Mouse (Mus musculus): ENCODE results near the gene Atg4a. TPM values are rescaled to one million over a fixed set of nuclear protein-coding genes. Genes with fewer than 3 reads are reported as not detected.

Gene Atg4a
- total and polyA plus RNA-seq, 3 experiments = 15.7 to 55.7 (median 22.5) TPM

DNA sequence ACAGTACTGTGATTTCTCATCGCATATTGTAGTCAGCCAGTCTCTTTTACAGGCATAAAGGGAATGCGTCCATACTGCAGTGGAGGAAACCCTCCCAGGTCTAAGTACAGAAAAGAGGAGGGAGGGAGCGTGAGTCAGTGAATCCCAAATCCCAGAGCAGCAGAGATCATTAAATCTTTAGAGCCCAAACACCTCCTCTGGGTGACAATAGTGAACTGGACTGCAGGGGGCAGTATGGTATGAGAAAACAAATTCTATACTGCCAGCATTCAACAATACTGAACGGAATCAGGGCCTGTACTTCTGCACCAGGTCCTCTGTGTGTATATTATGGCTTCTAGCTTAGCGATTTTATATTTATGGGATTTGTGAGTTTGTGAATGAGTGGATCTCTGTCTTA is 256.1 kb downstream of the Atg4a start:
- Histone ChIP-seq H3K4me1 (ENCODE audit: control insufficient read depth in 1 of 2, insufficient read depth in 2 of 2) (no peaks in the 10 kb centered on the region), H3K4me2 (ENCODE audit: insufficient read depth, low read depth, poor library complexity, severe bottlenecking) (no peak overlapping the region), H3K4me3 (replicated peaks in 1 of 3; ENCODE audit: low read depth in 2 of 3, low read length in 2 of 3, poor library complexity in 1 of 3) (no peak overlapping the region), H3K27ac (ENCODE audit: insufficient read depth, low read depth) (no peak overlapping the region), H3K79me2 (replicated peaks; ENCODE audit: control insufficient read depth, extremely low read depth, insufficient read depth, poor library complexity, severe bottlenecking) (no peaks in the 10 kb centered on the region), H3K36me3 (replicated peaks in 1 of 2; ENCODE audit: control insufficient read depth in 1 of 2, insufficient read depth in 1 of 2, low read length in 1 of 2) (no peaks in the 10 kb centered on the region), H3K9ac (ENCODE audit: insufficient read depth, low read depth) (no peak overlapping the region), H3K27me3 (replicated peaks) (no peaks in the 10 kb centered on the region), H3K9me3 (replicated peaks; ENCODE audit: low read length) (no peaks in the 10 kb centered on the region)
- DNase-seq (ENCODE audit: extremely low read depth) = peak; percentile 34
- dilution Hi-C loops (cut with MboI; ENCODE audit: extremely low pct_ligation_motif_present, extremely low pct_unique_long_range_greater_than_20kb, low sequenced_read_pairs) = no loop called here
- in situ Hi-C loops (cut with MboI; ENCODE audit: low pct_ligation_motif_present, low pct_unique_long_range_greater_than_20kb, low sequenced_read_pairs) = no loop called here
- TF ChIP-seq ETS1 (conservative IDR thresholded peaks at IDR 0.05; ENCODE audit: low read depth, low read length) = no peak
- peak; percentile 58 for TF ChIP-seq RAD21 (IDR thresholded peaks at IDR 0.05; ENCODE audit: low read depth, low read length)
- no peak for TF ChIP-seq CHD1 (IDR thresholded peaks at IDR 0.05; ENCODE audit: low read depth, low read length)
- TF ChIP-seq SMC3 (IDR thresholded peaks at IDR 0.05; ENCODE audit: low read depth, low read length) = peak; percentile 30; the same call in 1 of the 2 replicates
- peak; percentile 18 to 57; a peak in 2 of 4 replicates for TF ChIP-seq CTCF (conservative IDR thresholded peaks at IDR 0.05 in 1 of 2, IDR thresholded peaks at IDR 0.05 in 1 of 2; ENCODE audit: low read depth in 2 of 2, low read length in 2 of 2)

Other genes with a start within 250 kb of the Atg4a start
- gene Tex13b, start 143.5 kb upstream of the Atg4a start, total RNA-seq (2012; rRNA removed) = 44.2 and 48.2 TPM in 2 replicates
- gene Tex13b, start 143.5 kb upstream of the Atg4a start, total RNA-seq (2014; rRNA removed) = 77.9 and 99.4 TPM in 2 replicates
- gene Tex13b, start 143.5 kb upstream of the Atg4a start, polyA plus RNA-seq (2012; ENCODE audit: insufficient read length, low read depth) = 78.8 and 82.4 TPM in 2 replicates
- 3.7 and 4.8 TPM in 2 replicates for gene Vsig1, start 49.3 kb upstream of the Atg4a start, total RNA-seq (2012; rRNA removed)
- 0.38 and 0.55 TPM in 2 replicates for gene Vsig1, start 49.3 kb upstream of the Atg4a start, total RNA-seq (2014; rRNA removed)
- gene Vsig1, start 49.3 kb upstream of the Atg4a start, polyA plus RNA-seq (2012; ENCODE audit: insufficient read length, low read depth) = 0.50 and 0.56 TPM in 2 replicates
- 47.9 and 48.0 TPM in 2 replicates for gene Psmd10, start 179 bp upstream of the Atg4a start, total RNA-seq (2012; rRNA removed)
- gene Psmd10, start 179 bp upstream of the Atg4a start, total RNA-seq (2014; rRNA removed) = 64.1 and 69.2 TPM in 2 replicates
- 47.3 and 49.3 TPM in 2 replicates for gene Psmd10, start 179 bp upstream of the Atg4a start, polyA plus RNA-seq (2012; ENCODE audit: insufficient read length, low read depth)

Data from CH12.LX (cell line).